Comparison of ENCODE assay signal across 9 mouse cellular contexts in the genomic region with DNA sequence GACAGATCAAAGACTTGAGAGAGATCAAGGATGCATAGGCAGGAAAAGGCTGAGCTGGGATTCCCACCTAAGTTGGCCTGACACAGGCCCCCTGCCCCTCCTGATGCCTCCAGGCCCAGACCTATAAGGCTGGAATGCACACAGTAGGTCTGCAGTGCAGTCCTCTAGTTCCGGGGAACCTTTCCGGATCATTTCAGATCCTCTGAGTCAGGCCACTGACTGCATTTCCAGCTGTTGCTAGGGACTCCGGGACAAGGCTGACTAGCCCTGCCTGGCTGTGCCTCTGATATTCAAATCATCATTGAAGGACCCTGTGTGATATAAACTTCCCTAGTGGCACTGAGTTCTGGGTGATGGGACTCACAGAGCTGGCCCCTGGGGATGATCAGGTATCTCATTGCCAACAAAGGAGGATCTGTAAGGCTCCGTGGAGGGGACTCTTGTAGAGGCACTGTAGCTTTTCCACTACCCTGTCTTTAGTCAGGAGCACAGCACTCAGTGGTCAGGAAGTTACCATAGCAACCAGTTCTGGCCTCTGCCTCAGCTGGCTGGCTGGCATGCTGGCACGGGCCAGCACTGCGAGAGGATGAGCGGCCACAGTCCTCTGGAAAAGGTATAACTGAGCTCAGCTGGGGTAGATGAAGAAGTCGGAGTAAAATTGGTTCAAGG.
A peak's percentile ranks its signal among the peaks of the same experiment; 100 is the strongest.
DNase-seq lines count a peak whose midpoint lies in the region; ATAC-seq lines count a peak whose summit lies in the region.
"Had no signal": no experiment of that assay in that cellular context is flagged by ENCODE, and none has a peak within 500 bp of the region (broad histone marks: within the 10 kb centered on the region; RNA-seq: fewer than 3 reads in every experiment).

No protein-coding gene starts in this region.

- H3K36me3 ChIP-seq in kidney, embryonic 15.5 days: peaks cover 34% of the 10 kb centered on the region

- 0 out of 2 replicates have a peak, but pooled peaks have one; percentile 48 for ATAC-seq in kidney, embryonic 15.5 days (replicated peaks; ENCODE audit: low FRiP score)

- no peaks in the 10 kb centered on the region for H3K9me3 ChIP-seq in kidney, embryonic 15.5 days (replicated peaks)
- H3K9me3 ChIP-seq: liver, embryonic 13.5 days had no signal

- H3K4me3 ChIP-seq in kidney, embryonic 15.5 days (replicated peaks): no peak overlapping the region
- H3K4me3 ChIP-seq: liver, embryonic 13.5 days had no signal

- H3K4me1 ChIP-seq in kidney, embryonic 15.5 days: peaks cover 53% of the 10 kb centered on the region

- H3K9ac ChIP-seq in kidney, embryonic 15.5 days: no peak overlapping the region
- H3K9ac ChIP-seq: liver, embryonic 13.5 days had no signal

- 44% methylated on average over 8 of the region's 8 CpGs for WGBS in kidney, embryonic 15.5 days

- no peak overlapping the region for H3K4me2 ChIP-seq in kidney, embryonic 15.5 days
- H3K4me2 ChIP-seq: liver, embryonic 13.5 days had no signal

- H3K27me3 ChIP-seq in kidney, embryonic 15.5 days: no peaks in the 10 kb centered on the region
- H3K27me3 ChIP-seq: liver, embryonic 13.5 days had no signal

- DNase-seq in cerebellum, adult 18-20 months: peak; percentile 49 to 60
- DNase-seq in cerebellum, adult 11 months: no peak
- DNase-seq in right cerebral cortex, postnatal 10 days (ENCODE audit: low spot score in 2 of 2): peak; percentile 66 to 75
- DNase-seq in right cerebral cortex, postnatal 25 days: no peak
- DNase-seq in spleen, postnatal 4 days (ENCODE audit: low spot score in 2 of 2): no peak
- DNase-seq in urinary bladder, postnatal 25 days (ENCODE audit: low spot score): no peak
- DNase-seq in urinary bladder, postnatal 4 days (ENCODE audit: low spot score in 2 of 2): no peak
- DNase-seq: liver, embryonic 13.5 days had no signal

- H3K27ac ChIP-seq in kidney, embryonic 15.5 days: no peak overlapping the region
- H3K27ac ChIP-seq: liver, embryonic 13.5 days had no signal

Comparison
In these comparisons a context has a peak if more than half of its experiments do, and no peak if none do; other contexts are left out.
1. DNase-seq: peak in cerebellum, adult 18-20 months (2 of 2) and right cerebral cortex, postnatal 10 days (2 of 2); none in cerebellum, adult 11 months (single experiment), right cerebral cortex, postnatal 25 days (single experiment), spleen, postnatal 4 days (0 of 2), urinary bladder, postnatal 25 days (single experiment) and urinary bladder, postnatal 4 days (0 of 2).